Mouse (Mus musculus) retina, adult 2 months (tissue): ENCODE data around the gene Eif4e3.

Experiments
- DNase-seq: peaks from one replicate; pipeline ENCODE4 v3.0.0-alpha.2; 2012; ENCODE audit warnings: low read depth, low spot score

Eif4e3 gene

GRCm38 (mm10) chr6:99624542-99624941 is 42.0 kb downstream of the Eif4e3 start:
- no peak for DNase-seq

GRCm38 (mm10) chr6:99623641-99624040 is 42.9 kb downstream of the Eif4e3 start:
- no peak for DNase-seq

DNA sequence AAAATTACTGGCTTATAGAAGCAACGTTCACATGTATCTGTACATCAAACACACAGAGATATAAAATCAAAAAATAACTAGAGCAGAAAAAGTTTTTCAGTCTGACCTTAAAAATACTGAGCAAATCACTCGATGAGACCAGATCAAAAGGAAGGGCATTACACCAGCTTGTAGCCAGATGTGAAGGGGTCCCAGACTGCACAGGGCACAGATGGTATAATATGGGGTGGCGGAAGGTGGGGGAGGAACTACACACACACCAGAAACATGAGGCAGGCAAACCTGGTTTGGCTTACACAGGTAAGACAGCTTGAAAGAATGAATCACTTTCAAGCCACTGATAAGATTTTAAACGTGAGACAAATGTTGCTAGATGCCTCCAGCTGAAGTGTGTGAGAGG is 45.4 kb downstream of the Eif4e3 start:
- DNase-seq, result no peak

- no peak for DNase-seq
These were observed 46.1 kb downstream of the Eif4e3 start for GRCm38 (mm10) chr6:99620471-99620870.

- DNase-seq, result no peak
These were observed 46.6 kb downstream of the Eif4e3 start for GRCm38 (mm10) chr6:99619964-99620363.

- DNase-seq, result no peak
These were observed 47.1 kb downstream of the Eif4e3 start for GRCm38 (mm10) chr6:99619466-99619865.

GRCm38 (mm10) chr6:99617867-99618266 is 48.7 kb downstream of the Eif4e3 start:
- DNase-seq, result no peak

GRCm38 (mm10) chr6:99617415-99617814 is 49.2 kb downstream of the Eif4e3 start:
- no peak for DNase-seq

- DNase-seq, result no peak
These were observed 51.3 kb downstream of the Eif4e3 start for GRCm38 (mm10) chr6:99615272-99615751.

DNA sequence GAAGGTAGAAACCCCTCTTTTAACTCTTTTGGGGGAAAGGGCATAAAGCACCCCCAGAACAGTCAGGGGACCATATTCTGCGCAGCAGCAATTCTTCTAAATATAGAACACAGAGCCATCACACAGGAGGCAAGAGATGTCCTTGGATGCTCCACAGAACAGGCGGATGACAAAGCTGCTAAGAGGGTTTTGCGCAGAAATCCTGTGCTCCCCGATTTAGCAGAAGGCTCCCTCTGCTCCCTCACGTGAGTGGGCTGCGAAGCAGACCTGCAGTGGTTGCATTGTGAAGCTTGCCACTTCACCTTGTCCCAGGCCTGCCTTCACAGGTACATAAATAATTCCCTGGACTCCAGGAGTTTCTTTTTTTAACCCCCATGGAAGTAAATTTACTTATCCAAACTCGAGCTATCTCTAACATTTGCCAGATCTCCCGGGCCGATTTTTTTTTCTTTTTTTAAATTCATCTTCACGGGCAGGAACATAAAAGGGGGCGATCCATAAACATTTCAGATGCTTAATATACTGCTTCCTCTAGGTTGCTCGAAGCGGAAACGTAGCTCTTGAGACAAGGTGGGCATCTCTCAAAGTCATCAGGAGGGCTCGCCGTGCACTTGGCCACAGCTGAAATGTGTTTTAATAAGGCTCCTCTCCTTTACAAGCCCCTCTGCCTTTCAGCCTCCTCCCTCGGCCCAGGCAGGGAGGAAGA is 51.9 kb downstream of the Eif4e3 start:
- no peak for DNase-seq

DNA sequence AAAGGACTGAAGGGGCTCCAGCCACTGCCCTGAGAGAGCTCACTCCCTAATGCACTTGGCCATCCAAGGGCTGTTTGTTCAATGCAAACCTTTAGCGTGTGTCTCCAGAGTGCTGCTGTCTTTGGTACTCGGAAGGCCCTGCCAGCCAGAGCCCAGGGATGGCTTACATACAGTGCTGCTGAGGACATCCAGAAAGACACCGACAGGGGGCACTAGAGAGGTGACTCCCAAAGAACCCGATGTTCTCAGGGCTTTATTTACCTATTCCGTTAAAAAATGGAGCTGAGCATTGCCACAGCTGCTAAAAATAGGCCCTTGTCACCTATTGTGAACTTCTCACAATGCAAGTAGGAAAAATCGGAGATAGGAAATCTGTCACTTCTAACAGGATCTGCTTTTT is 54.7 kb downstream of the Eif4e3 start:
- DNase-seq, result no peak

- no peak for DNase-seq
These were observed 55.8 kb downstream of the Eif4e3 start for GRCm38 (mm10) chr6:99610454-99611427.

- DNase-seq, result no peak
These were observed 60.5 kb downstream of the Eif4e3 start for GRCm38 (mm10) chr6:99606079-99606478.

- DNase-seq, result no peak
These were observed 61.8 kb downstream of the Eif4e3 start for GRCm38 (mm10) chr6:99604758-99605157.

DNA sequence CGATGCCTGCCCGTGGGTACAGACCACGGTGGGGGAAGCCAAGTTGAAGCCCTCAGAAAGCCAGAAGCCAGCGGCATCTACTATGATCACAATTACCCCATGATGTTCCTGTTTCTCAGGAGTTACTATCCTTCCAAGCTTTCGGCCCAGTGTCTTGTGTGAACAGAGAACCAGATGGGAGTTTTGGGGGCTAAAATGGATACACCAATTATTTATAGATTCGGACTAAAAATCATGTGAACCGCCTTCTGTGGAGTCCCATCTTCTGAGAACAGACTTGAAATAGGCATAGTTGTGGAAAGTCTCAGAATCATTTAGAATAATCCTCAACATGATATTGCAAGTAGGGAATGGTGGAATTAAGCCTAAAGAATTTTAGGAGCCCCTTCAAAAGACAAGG is 64.1 kb downstream of the Eif4e3 start:
- no peak for DNase-seq

GRCm38 (mm10) chr6:99600886-99601285 is 65.7 kb downstream of the Eif4e3 start:
- DNase-seq, result no peak

- DNase-seq, result peak; percentile 29
These were observed 66.3 kb downstream of the Eif4e3 start for GRCm38 (mm10) chr6:99600168-99600793.

- DNase-seq, result no peak
These were observed 66.9 kb downstream of the Eif4e3 start for GRCm38 (mm10) chr6:99599651-99600050.

DNA sequence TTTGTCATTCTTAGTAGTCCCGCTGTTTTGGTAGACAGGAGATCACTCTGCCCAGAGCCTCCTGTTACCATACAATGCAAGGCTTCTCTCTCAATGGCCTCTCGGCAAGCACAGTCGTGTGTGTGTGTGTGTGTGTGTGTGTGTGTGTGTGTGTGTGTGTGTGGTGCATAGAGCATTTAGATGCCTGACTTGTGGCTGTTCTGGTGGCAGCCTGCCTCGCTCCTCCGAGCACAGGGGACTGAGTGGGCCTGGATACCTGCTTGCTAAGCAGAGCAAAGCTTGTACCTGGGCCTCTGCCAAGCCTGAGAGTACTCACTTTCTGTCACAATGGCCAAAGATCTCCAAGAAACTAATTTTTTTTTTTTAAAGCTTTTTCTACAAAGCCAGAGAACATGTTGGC is 67.3 kb downstream of the Eif4e3 start:
- no peak for DNase-seq

DNA sequence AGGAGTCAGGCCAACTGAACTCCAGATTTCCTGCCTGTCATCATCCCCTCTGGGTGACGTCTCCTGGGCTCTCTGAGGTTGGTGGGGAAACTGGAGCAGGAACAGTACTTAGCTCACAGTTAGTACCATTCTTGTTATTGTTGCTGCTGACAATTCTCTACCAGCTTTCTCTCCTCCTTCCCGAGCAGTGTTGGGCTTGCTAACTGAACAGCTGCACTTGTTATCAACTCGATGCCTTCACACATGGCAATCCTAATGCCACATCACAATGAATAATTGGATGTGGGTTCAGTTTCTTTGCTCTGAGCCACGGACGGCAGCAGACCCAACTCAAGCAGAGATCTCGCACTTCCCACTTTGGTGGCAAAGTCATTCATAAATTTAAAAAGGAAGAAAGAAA is 89.5 kb downstream of the Eif4e3 start:
- DNase-seq, result no peak

- DNase-seq, result no peak
These were observed 90.9 kb downstream of the Eif4e3 start for GRCm38 (mm10) chr6:99575633-99576032.
